Mouse (Mus musculus): ENCODE measurements around the gene Trappc2l. TPM values are rescaled to one million over a fixed set of nuclear protein-coding genes. Genes with fewer than 3 reads are reported as not detected.
"Not testable (repeated sequence)": the region's sequence is repeated elsewhere in the genome, so short reads cannot be mapped to it uniquely, and the experiment has no call there.

Gene Trappc2l
- polyA plus RNA-seq (2015; fragmentation: Nextera tagmentation; extraction: Ambion mirVana), result 52.9 and 56.9 TPM in 2 replicates

DNA sequence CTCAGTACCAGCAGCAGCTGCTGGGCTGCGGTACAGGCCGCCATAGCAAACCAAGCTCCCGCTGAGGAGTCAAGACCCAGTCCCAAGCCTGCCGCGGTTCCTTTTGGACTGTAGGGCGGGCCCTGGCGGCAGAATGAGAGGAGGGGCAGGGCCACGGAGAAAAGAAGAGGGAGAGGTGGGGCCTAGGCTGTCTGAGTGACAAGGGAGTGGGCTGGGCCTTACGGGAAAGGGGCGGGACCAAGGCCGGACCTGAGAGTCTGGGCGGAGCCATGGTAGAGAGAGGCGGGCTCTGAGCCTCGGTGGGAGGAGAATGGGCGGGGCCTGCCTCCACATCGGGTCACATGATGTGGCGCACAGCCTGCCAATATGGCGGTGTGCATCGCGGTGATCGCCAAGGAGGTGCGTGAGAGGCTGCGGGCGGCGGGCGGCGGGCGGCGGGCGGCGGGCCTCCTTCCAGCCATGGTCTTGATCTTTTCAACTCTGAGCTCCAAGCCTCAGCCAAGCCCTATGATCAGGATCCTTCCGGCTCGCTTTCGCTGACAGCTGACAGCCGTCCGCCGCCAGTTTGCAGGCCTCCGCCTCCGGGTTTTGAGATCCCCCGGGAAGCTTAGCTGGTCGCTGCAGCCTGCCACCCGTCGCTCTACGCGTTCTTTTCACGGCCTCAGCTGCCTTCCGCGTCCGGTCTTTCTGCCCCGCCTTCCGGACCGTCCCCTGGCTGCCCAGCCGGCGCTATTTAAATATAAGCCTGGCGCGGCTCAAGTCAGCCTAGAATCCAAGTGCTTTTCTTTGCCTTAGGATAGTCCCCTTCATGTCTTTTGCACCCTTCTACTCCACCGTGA is at the start of gene Trappc2l, which contains the start of gene Galns:
Gene Trappc2l (plus strand): TSS at position 346 of the 839 bp plus-strand sequence.
Gene Galns (minus strand): TSS at position 169 of the 839 bp plus-strand sequence.
- DNase-seq (ENCODE audit: low spot score), result peak; percentile 98

DNA sequence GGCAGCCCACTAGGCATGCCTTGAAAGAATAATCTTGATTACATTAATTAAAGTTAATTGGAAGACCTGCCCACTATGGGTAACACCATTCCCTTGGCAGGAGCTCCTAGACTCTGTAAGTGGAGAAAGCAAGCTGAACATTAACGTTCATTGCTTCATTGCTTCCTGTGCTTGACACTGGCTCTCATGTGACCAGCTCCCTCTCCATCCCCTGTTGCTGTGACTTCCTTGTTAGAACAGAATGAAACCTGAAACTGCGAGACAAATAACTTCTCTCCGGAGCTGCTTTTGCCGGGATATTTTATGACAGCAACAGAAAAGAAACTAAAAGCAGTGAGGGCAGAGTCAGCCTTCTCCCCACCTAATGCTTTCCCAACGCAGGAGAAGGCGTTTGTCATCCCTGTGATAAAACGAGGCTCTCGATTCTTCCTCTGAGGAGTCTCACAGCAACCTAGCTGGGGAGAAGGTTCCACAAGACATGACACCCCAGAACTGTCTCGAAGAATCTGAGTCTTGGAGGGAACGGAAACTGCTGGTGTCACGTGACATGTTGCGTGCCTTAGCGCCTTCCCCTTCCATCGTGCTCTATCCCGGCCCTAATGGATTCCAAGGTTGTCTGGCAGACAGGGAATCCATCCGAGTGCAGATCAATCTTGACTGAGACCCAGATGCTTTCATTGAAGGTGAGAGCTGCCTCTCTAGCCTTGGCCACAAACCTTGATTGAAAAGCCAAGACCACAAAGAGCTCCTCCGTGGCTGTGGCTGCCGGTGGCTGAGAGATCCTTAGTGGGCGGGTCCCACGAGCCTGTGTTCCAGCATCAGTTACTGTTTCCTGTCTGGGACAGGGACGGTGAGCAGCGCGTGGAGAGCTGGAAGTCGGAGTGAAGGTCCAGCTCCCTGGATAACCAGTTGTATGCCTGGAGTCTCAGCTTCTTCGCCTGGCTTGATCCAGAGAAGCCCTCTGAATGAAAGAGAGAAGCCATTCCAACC is 46.8 kb upstream of the Trappc2l start:
- no peak for DNase-seq (ENCODE audit: low spot score)

DNA sequence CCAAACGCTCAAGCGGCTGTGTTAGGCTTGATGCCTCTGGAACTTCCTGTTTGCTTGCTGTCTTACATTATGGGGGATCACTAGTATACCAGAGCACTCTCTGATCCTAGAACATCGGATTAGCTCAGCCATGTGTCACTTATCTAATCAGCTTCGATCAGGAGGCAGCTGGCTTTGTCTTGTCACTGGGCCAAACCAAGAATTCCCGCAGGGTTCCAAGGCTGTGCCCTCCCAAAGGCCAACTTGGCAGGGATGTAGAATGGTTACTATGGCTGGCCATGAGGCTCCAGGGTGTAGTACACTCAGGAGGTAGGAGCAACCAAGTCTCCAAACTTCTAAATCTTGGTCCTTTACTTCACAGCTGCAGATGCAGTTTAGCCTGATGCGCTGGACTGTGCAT is 44.7 kb upstream of the Trappc2l start:
- DNase-seq (ENCODE audit: low spot score), result no peak

DNA sequence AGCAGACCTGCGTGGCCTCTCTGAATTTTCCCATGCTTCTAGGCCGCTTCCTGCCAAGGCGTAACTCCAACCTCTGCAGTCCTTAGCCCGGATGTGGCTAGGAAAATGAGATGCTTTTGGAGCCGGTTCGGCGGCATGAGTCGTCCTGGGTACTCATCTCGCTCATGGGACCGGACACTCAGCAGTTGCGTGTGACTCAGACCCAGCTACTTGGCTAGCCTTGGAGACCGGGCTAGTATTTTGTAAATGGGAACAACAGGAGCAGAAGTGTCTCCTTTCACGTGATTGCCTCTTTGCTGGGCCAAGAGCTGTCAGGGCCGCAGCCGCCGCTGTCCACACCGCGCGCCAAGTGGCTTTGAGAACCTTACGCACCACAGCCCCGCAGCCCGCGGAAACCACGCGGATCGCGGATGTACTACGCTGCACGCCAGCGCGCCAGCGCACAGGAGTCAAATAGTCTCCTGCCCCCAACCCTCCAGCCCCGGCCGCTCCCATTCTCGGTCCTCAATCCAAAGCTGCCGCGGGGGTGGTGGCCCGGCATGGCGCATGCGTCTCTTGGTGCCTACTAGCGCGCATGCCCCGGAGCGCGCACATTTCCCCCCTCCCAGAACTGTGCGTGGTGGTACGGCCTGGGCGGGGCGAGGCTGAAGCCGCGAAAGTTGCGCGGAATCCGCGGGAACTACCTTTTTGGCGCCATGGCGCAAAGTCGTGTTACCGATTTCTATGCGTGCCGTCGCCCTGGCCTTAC is 43.9 kb upstream of the Trappc2l start, which contains the start of gene Cdt1:
Gene Cdt1 (plus strand): TSS at position 655 of the 748 bp plus-strand sequence.
- peak; percentile 96 for DNase-seq (ENCODE audit: low spot score)

DNA sequence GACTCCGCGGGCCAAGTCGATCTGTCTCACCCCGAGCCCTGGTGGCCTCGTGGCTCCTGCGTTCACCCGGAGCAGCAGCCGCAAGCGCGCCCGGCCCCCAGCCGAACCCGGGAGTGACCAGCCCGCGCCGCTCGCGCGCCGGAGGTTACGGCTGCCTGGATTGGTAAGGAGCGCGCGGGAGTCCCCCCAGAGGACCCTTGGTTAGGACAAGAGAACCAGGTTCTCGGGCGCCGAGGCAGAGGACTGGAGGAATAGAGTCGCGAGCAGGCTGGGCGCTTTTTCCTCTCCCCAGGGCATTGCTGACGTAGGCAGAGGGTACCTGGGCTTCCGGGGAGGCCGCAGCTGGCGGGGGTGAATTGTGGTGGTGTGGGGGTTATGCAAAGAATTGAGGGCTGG is 43.3 kb upstream of the Trappc2l start:
- peak; percentile 75 for DNase-seq (ENCODE audit: low spot score)

DNA sequence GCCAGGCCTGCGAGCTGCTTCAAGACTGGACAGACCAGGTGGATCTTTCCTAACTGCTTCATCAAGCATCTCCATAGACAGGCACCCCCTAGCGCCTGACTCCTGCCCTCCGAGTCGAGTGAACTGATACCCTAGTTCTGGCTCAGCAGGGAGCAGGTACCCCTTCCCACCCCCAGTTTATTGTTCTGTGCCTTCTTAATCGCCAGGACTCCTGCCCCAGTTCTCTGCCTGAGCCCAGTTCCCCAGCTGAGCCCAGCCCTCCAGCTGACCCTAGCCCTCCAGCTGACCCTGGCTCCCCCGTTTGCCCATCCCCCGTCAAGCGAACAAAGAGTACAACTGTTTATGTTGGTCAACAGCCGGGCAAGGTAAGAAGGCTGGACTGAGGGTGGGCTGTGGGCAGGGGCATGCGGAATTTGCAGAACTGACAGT is 42.5 kb upstream of the Trappc2l start:
- DNase-seq (ENCODE audit: low spot score), result peak; percentile 25

DNA sequence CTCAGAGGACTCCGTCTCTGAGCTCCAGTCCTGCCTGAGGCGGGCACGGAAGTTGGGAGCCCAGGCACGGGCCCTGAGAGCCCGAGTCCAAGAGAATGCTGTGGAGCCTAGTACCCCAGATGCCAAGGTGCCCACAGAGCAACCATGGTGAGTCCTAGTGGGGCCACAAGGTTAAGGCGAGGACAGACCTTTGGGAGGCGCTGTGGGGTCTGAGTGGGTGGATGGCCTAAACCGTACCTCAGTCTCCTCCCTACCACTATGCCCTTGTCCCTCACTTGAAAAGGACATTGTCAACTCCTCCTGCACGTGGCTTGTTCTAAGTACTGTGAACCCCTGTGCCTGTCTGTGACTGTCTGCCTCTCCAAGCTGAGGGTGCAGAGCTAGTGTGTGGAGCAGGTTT is 42.1 kb upstream of the Trappc2l start:
- no peak for DNase-seq (ENCODE audit: low spot score)

DNA sequence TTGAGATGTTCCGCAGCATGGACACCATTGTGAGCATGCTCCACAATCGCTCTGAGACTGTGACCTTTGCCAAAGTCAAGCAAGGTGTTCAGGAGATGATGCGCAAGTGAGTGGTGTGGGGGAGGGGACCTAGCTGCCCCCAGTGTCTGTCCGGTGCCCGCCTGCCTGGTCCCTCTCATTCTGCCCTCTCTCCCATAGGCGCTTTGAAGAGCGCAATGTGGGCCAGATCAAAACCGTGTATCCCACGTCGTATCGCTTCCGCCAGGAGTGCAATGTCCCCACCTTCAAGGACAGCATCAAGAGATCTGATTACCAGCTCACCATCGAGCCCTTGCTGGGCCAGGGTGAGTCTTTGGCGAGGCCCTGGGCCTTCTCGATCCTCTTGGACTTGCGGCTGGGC is 41.4 kb upstream of the Trappc2l start:
- DNase-seq (ENCODE audit: low spot score), result no peak

DNA sequence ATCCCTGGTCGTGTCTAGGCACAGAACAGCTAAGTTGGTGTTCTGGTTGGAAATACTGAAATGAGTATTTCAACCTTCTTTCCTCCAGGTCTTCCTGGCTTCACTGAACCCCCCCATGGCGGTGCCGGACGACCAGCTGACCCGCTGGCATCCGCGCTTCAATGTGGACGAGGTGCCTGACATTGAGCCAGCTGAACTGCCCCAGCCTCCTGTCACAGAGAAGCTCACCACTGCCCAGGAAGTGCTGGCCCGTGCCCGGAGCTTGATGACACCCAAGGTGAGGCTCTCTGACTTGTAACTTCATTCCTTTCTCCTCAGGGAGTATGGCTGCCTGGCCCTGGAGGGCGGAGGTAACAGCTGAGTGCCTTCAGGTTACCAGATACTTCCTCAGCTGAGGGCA is 40.3 kb upstream of the Trappc2l start:
- no peak for DNase-seq (ENCODE audit: low spot score)

DNA sequence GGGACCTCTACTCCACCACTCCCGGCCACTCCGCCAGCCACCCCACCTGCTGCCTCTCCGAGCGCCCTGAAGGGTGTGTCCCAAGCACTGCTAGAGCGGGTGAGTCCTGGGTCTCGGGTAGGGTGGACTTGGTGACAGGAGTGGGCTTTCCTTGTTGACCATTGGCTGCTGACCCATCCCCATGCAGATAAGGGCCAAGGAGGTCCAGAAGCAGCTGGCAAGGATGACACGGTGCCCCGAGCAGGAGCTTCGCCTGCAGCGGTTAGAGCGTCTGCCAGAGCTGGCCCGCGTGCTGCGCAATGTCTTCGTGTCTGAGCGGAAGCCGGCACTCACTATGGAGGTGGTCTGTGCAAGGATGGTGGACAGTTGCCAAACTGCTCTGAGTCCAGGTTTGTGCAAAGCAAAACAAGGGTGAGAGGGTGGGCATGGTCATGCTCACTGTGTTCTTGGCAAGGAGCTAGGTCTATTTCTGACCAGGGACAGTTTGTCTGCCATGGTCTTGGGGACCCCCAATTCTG is 39.6 kb upstream of the Trappc2l start:
- DNase-seq (ENCODE audit: low spot score), result no peak

DNA sequence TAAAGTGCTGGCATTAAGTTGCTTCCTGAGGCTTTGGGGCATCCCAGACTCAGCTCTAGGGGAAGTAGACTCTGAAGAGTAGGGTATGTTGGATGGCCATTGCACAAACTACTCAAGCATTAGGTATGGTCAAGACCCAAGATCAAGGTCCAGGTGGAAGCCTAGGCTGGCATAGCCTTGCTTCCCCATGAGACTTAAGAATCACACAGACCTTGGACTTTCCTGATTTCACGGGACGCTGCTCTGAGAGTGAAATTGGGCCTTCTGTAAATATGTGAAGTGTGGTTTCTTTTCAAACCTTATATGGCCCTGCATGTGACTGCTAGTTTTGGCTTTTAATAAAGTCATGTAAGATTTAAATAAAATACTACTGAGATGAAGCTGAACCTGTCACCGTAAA is 38.7 kb upstream of the Trappc2l start:
- DNase-seq (ENCODE audit: low spot score), result no peak

DNA sequence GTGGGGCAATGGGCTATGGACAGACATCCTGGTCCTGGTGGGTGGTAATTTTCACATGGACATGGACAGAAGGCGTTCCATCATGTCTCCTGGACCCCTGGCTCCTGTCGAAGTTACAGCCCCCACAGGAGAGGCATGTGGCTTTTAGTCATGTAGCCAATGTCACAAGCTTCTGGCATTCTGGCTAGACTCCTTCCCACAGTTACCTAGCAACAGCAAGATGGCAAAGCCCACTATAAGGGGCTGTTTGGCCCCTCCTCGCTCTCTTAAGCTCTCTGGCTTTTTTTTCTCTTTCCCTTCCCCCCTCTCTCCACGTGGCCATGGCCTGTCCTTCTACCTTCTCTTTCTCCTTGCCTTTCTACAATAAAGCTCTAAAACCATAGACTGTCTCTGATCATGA is 38.3 kb upstream of the Trappc2l start:
- not testable (repeated sequence) for DNase-seq (ENCODE audit: low spot score)

DNA sequence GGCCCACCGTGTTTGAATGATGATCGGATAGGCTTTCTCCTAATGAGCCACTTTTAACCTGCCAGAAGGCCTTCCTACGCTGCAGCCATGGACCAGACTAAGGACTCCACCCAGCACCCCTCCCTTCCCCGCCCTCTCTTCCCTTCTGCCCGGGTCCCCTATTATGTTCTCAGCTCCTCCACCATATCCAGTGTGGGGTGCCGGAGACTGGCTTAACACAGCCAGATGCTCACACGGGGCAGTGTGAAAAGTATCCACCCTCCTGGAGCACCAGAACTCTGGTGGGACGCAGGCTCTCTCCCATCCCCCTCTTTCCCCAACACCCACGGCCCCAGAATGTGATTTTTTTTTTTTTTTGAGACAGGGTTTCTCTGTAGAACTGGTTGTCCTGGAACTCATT is 37.9 kb upstream of the Trappc2l start:
- no peak for DNase-seq (ENCODE audit: low spot score)

DNA sequence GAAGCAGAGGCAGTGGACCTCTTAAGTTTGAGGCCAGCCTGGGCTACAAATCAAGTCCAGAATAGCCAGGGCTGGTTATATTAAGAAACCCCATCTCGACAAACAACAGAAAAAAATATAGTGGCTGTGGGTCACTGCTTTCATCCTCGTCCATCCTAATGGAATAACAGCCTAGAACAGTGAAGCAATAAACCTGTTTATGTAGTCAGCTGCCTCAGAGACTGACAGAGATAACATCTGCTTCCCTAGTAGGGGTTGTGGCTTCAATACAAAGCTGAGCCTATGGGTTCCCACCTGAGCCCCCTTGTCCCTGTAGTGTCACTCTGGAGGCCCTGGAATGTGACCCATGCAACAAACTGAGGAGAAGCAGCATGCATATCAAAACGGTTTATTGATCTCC is 37.2 kb upstream of the Trappc2l start:
- no peak for DNase-seq (ENCODE audit: low spot score)

DNA sequence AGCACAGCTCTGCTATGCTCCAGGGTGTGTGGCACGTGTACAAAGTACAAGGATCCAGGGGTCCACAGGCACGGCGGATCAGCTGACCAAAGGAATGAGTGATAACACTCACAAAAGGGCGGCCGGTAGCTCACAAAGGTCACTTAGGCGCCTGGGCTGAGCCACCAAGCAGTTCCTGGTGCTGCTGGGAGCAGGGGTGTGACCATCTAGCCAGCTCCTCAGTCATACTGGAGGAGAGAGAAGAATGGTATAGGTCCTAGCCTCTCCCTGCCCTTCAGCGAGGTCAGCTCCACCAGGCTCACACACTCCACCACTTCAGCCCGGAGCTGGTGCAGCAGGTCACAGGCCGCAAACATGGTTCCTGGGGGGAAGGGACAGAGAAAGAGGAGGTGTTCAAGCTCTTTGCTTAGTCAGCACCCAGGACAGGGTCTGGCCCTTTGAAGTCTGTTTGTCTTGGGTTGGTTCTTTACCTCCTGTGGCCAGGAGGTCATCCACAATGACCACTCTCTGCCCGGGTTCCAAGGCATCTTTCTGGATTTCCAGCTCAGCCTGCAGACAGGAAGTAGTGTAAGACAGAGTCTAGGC is 36.7 kb upstream of the Trappc2l start:
- no peak for DNase-seq (ENCODE audit: low spot score)

DNA sequence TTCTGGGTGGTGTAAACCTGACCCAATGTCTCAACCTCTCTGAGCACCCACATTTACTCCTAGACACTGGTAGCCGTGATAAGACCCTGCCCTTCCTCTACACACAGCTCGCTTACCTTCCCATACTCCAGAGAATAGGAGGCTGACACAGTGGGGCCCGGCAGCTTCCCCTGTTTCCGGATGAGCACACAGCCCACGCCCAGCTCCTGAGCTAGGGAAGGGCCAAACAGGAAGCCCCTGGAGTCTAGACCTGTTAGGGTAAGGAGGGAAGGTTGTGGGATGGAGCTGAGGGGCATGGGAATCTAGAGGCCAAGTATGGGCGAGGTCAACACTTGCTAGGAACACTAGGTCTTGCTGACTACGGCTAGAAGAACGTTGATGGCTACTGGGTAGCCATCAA is 36.2 kb upstream of the Trappc2l start:
- no peak for DNase-seq (ENCODE audit: low spot score)

DNA sequence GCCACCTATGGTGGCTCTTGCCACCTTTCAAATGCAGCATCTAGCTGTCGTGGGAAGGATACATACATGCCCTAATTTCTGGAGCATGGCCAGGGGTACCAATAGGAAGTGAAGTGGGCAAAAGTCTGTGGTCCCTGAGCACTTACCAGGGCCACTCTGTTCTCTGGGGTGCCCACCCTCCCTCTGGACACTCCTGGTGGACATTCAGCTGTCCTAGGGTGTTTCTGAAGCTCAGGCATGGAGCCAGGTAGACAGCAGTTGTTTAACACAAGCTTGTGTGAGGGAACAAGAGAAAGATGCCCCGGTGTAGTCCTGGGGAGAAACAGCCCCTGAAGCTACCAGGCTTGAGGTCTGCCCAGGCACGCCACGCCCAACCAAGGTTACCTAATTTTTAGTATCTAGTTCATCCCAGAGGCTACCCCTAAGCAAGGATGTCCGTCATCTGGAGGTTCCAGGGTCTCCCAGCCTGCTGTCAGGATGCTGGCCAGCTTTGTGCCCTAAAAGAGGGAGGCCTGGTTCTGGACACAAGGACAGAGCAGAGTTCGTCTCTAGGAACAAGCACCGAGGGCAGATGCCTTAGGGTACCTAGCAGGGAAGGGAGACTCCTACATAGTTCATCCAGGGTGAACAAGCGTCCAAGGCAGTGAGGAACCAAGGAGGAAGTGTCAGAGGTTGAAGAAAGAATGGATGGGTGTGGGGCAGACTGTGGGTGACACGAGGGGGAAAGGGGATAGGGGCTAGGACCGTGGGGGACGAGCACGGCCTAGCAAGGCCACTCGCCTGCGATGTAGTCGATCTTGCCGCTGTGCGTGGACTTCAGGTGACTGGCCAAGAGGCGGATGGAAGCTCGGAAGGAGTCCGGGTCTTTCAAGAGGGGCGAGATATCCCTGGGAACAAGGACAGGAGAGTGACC is 35.4 kb upstream of the Trappc2l start:
- DNase-seq (ENCODE audit: low spot score), result no peak

DNA sequence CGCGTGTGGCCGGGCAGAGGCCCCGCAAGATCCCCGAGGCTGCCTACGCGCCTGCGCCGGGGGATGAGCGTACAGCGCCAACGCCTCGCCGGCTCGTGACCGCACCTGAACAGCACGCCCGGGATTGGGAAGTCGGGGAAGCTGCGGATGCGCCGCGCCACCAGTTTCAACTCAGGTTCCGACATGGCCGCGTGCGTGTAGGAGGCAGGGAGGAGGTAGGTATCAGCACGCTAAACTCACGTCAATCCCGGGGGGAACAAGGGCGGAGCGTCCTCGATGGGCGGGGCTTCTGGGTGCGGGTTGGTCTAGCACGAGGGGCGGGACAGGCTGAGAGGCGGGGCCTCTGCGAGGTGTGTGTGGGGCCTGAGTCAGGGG is 34.8 kb upstream of the Trappc2l start, which contains the start of gene Aprt:
Gene Aprt (minus strand): TSS at position 262 of the 375 bp plus-strand sequence.
- DNase-seq (ENCODE audit: low spot score), result peak; percentile 95

DNA sequence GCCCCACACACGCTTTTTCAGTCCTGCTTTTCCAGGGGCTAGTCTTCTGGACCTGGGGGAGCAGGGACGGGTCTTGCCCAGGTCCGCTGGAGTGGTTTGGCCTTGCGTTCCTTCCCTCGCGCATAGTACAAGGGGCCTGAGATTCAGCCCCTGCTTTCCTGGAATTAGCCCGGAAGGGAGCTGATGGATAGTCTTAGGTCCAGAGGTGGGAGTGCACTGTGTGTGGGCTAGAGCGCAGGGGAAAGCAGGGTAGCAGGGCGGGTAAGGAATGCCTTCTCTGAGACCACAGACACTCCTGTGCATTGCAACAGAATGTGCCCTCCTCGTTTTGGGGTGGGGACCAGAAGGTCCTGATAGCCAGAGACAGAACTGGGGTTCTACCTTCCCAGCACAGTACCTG is 34.3 kb upstream of the Trappc2l start:
- no peak for DNase-seq (ENCODE audit: low spot score)
